Mouse (Mus musculus): ENCODE results near the gene Cacna1b. TPM values are rescaled to one million over a fixed set of nuclear protein-coding genes. Genes with fewer than 3 reads are reported as not detected.

The Cacna1b gene
- polyA plus RNA-seq, 1 experiment from 2014 or later = 0.08 TPM

GRCm38 (mm10) chr2:24617141-24617540, 145.8 kb downstream of the Cacna1b start:
- WGBS = 68% methylated on average over 4 of the region's 4 CpGs

GRCm38 (mm10) chr2:24609789-24610188, 153.2 kb downstream of the Cacna1b start:
- WGBS = 72% methylated on average over 7 of the region's 7 CpGs
- ATAC-seq = no peak
- TF ChIP-seq CTCF (IDR thresholded peaks at IDR 0.05) (no peak), EP300 (IDR thresholded peaks at IDR 0.05) (no peak)

More at GRCm38 (mm10) chr2:24617141-24617540, 145.8 kb downstream of the Cacna1b start:
- Histone ChIP-seq H3K27ac (ENCODE audit: low read length) (no peak overlapping the region), H3K4me1 (ENCODE audit: insufficient read depth, low read depth, low read length) (no peaks in the 10 kb centered on the region), H3K27me3 (replicated peaks; ENCODE audit: insufficient read depth, low read length) (no peaks in the 10 kb centered on the region), H3K9me3 (ENCODE audit: low read length) (no peaks in the 10 kb centered on the region), H3K36me3 (ENCODE audit: insufficient read depth, low read length) (no peaks in the 10 kb centered on the region), H3K4me2 (replicated peaks; ENCODE audit: low read depth, low read length) (no peak overlapping the region), H3K9ac (replicated peaks; ENCODE audit: low read depth) (no peak overlapping the region), H3K4me3 (ENCODE audit: low read depth, low read length) (no peak overlapping the region)
- TF ChIP-seq CTCF (IDR thresholded peaks at IDR 0.05) (no peak), EP300 (IDR thresholded peaks at IDR 0.05) (no peak)
- ATAC-seq (no peak), DNase-seq (ENCODE audit: low spot score) (no peak)

GRCm38 (mm10) chr2:24608765-24609138, 154.2 kb downstream of the Cacna1b start:
- Histone ChIP-seq H3K9me3 (ENCODE audit: low read length) (no peaks in the 10 kb centered on the region), H3K4me2 (replicated peaks; ENCODE audit: low read depth, low read length) (0 out of 2 replicates have a peak overlapping the region, but pooled peaks have one; percentile 11), H3K4me3 (ENCODE audit: low read depth, low read length) (no peak overlapping the region), H3K27ac (ENCODE audit: low read length) (no peak overlapping the region), H3K9ac (replicated peaks; ENCODE audit: low read depth) (no peak overlapping the region), H3K36me3 (ENCODE audit: insufficient read depth, low read length) (no peaks in the 10 kb centered on the region), H3K4me1 (ENCODE audit: insufficient read depth, low read depth, low read length) (no peaks in the 10 kb centered on the region), H3K27me3 (replicated peaks; ENCODE audit: insufficient read depth, low read length) (no peaks in the 10 kb centered on the region)
- ATAC-seq = no peak
- 26% methylated on average over 7 of the region's 7 CpGs for WGBS
- DNase-seq (ENCODE audit: low spot score) = no peak
- no peak for TF ChIP-seq EP300 (IDR thresholded peaks at IDR 0.05)
- no peak for TF ChIP-seq CTCF (IDR thresholded peaks at IDR 0.05)

More at GRCm38 (mm10) chr2:24609789-24610188, 153.2 kb downstream of the Cacna1b start:
- no peak for DNase-seq (ENCODE audit: low spot score)
- Histone ChIP-seq H3K4me2 (replicated peaks; ENCODE audit: low read depth, low read length) (no peak overlapping the region), H3K9ac (replicated peaks; ENCODE audit: low read depth) (no peak overlapping the region), H3K9me3 (ENCODE audit: low read length) (no peaks in the 10 kb centered on the region), H3K27me3 (replicated peaks; ENCODE audit: insufficient read depth, low read length) (no peaks in the 10 kb centered on the region), H3K4me3 (ENCODE audit: low read depth, low read length) (no peak overlapping the region), H3K36me3 (ENCODE audit: insufficient read depth, low read length) (no peaks in the 10 kb centered on the region), H3K27ac (ENCODE audit: low read length) (no peak overlapping the region), H3K4me1 (ENCODE audit: insufficient read depth, low read depth, low read length) (no peaks in the 10 kb centered on the region)

GRCm38 (mm10) chr2:24607905-24608764, 154.8 kb downstream of the Cacna1b start:
- no peaks in the 10 kb centered on the region for H3K4me1 ChIP-seq (ENCODE audit: insufficient read depth, low read depth, low read length)
- no peak overlapping the region for H3K9ac ChIP-seq (replicated peaks; ENCODE audit: low read depth)
- H3K4me3 ChIP-seq (ENCODE audit: low read depth, low read length) = no peak overlapping the region
- DNase-seq (ENCODE audit: low spot score) (no peak), ATAC-seq (no peak)
- TF ChIP-seq EP300 (IDR thresholded peaks at IDR 0.05) (no peak), CTCF (IDR thresholded peaks at IDR 0.05) (no peak)
- no peaks in the 10 kb centered on the region for H3K27me3 ChIP-seq (replicated peaks; ENCODE audit: insufficient read depth, low read length)
- WGBS = 25% methylated on average over 13 of the region's 13 CpGs
- no peak overlapping the region for H3K27ac ChIP-seq (ENCODE audit: low read length)
- 0 out of 2 replicates have a peak overlapping the region, but pooled peaks have one; percentile 11 for H3K4me2 ChIP-seq (replicated peaks; ENCODE audit: low read depth, low read length)
- no peaks in the 10 kb centered on the region for H3K9me3 ChIP-seq (ENCODE audit: low read length)
- H3K36me3 ChIP-seq (ENCODE audit: insufficient read depth, low read length) = no peaks in the 10 kb centered on the region

GRCm38 (mm10) chr2:24606531-24606930, 156.4 kb downstream of the Cacna1b start:
- TF ChIP-seq CTCF (IDR thresholded peaks at IDR 0.05) (no peak), EP300 (IDR thresholded peaks at IDR 0.05) (no peak)
- Histone ChIP-seq H3K4me3 (ENCODE audit: low read depth, low read length) (no peak overlapping the region), H3K36me3 (ENCODE audit: insufficient read depth, low read length) (no peaks in the 10 kb centered on the region), H3K4me2 (replicated peaks; ENCODE audit: low read depth, low read length) (no peak overlapping the region), H3K4me1 (ENCODE audit: insufficient read depth, low read depth, low read length) (no peaks in the 10 kb centered on the region), H3K9ac (replicated peaks; ENCODE audit: low read depth) (no peak overlapping the region), H3K27ac (ENCODE audit: low read length) (no peak overlapping the region), H3K27me3 (replicated peaks; ENCODE audit: insufficient read depth, low read length) (no peaks in the 10 kb centered on the region), H3K9me3 (ENCODE audit: low read length) (no peaks in the 10 kb centered on the region)
- WGBS = 87% methylated on average over 15 of the region's 15 CpGs
- no peak for ATAC-seq
- no peak for DNase-seq (ENCODE audit: low spot score)

- Histone ChIP-seq H3K27ac (ENCODE audit: low read length) (no peak overlapping the region), H3K4me3 (ENCODE audit: low read depth, low read length) (no peak overlapping the region), H3K27me3 (replicated peaks; ENCODE audit: insufficient read depth, low read length) (no peaks in the 10 kb centered on the region), H3K9ac (replicated peaks; ENCODE audit: low read depth) (no peak overlapping the region), H3K4me2 (replicated peaks; ENCODE audit: low read depth, low read length) (no peak overlapping the region), H3K4me1 (ENCODE audit: insufficient read depth, low read depth, low read length) (no peaks in the 10 kb centered on the region), H3K36me3 (ENCODE audit: insufficient read depth, low read length) (no peaks in the 10 kb centered on the region), H3K9me3 (ENCODE audit: low read length) (no peaks in the 10 kb centered on the region)
- DNase-seq (ENCODE audit: low spot score) (no peak), ATAC-seq (no peak)
- TF ChIP-seq CTCF (IDR thresholded peaks at IDR 0.05) (no peak), EP300 (IDR thresholded peaks at IDR 0.05) (no peak)
- WGBS = 49% methylated on average over 4 of the region's 4 CpGs
Observed at GRCm38 (mm10) chr2:24605096-24605495, 157.9 kb downstream of the Cacna1b start.

Data from lung, postnatal 0 days (tissue).